Mouse (Mus musculus) CH12F3 (cell line): ENCODE results near the gene Galns.

Source experiments
- in situ Hi-C: fragments of 300-500 bp; cut with MboI; formaldehyde crosslinking; loops from 2 replicates; pipeline ENCODE4 v1.14.3; 2020; ENCODE audit warnings: low sequenced_read_pairs

Gene Galns

GRCm38 (mm10) chr8:122569996-122570395 lies 41.3 kb downstream of the Galns start:
- in situ Hi-C loops = no loop called here

GRCm38 (mm10) chr8:122569329-122569728 lies 41.9 kb downstream of the Galns start:
- in situ Hi-C loops = no loop called here

GRCm38 (mm10) chr8:122568881-122569309 lies 42.4 kb downstream of the Galns start:
- in situ Hi-C loops = no loop called here

- in situ Hi-C loops = no loop called here
Observed at GRCm38 (mm10) chr8:122568109-122568504, 43.2 kb downstream of the Galns start.

- in situ Hi-C loops = no loop called here
Observed at GRCm38 (mm10) chr8:122567361-122568108, 43.7 kb downstream of the Galns start, which contains the start of gene Cdt1. Cdt1 (plus strand) TSS chr8:122568015.

- in situ Hi-C loops = no loop called here
Observed at GRCm38 (mm10) chr8:122566766-122567165, 44.5 kb downstream of the Galns start.

- in situ Hi-C loops = no loop called here
Observed at GRCm38 (mm10) chr8:122564363-122565352, 46.6 kb downstream of the Galns start.

GRCm38 (mm10) chr8:122561199-122561598 lies 50.1 kb downstream of the Galns start:
- in situ Hi-C loops = no loop called here

GRCm38 (mm10) chr8:122558671-122559349 lies 52.5 kb downstream of the Galns start:
- in situ Hi-C loops = no loop called here

- in situ Hi-C loops = no loop called here
Observed at GRCm38 (mm10) chr8:122557248-122558038, 53.8 kb downstream of the Galns start.

- in situ Hi-C loops = no loop called here
Observed at GRCm38 (mm10) chr8:122556030-122557009, 54.9 kb downstream of the Galns start.

- in situ Hi-C loops = no loop called here
Observed at GRCm38 (mm10) chr8:122554786-122555185, 56.5 kb downstream of the Galns start.

- in situ Hi-C loops = no loop called here
Observed at GRCm38 (mm10) chr8:122551265-122552051, 59.8 kb downstream of the Galns start, which contains the start of gene Piezo1. Piezo1 (minus strand) TSS chr8:122551329.

GRCm38 (mm10) chr8:122550995-122551264 lies 60.3 kb downstream of the Galns start:
- in situ Hi-C loops = no loop called here

- in situ Hi-C loops = no loop called here
Observed at GRCm38 (mm10) chr8:122550234-122550994, 60.8 kb downstream of the Galns start.

GRCm38 (mm10) chr8:122548891-122549439 lies 62.3 kb downstream of the Galns start:
- in situ Hi-C loops = no loop called here

- in situ Hi-C loops = no loop called here
Observed at GRCm38 (mm10) chr8:122548331-122548730, 62.9 kb downstream of the Galns start.
